36 mouse cellular contexts compared by ENCODE assay signal in the genomic region with DNA sequence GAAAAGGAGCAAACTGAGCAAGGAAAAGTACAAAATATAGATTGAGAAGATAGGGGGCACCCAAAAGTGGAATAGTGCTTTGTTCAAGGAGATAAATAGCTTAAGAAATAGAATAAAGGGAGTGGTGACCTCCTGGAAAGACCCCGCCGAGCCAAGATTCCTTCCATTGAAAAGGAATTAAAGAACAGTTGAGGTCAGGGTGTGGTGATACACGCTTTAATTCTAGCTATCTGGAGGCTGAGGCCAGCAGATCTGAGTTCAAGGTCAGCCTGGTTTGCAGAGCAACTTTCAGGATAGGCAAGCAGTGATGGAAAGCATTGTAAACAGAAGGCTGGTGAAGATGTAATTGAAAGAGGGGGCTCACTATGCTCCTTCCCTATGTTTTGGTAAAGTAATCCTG. TPM values are rescaled to one million over a fixed set of nuclear protein-coding genes. Genes with fewer than 3 reads are reported as not detected.
"Had no signal": no experiment of that assay in that cellular context is flagged by ENCODE, and none has a peak within 500 bp of the region (broad histone marks: within the 10 kb centered on the region; RNA-seq: fewer than 3 reads in every experiment).

No protein-coding gene starts in this region.

- H3K4me3 ChIP-seq: heart, adult 2 months; heart, embryonic 13.5 days; heart, embryonic 15.5 days; hindbrain, embryonic 13.5 days; hindbrain, embryonic 15.5 days; kidney, embryonic 15.5 days; left cerebral cortex, adult 2 months; limb, embryonic 10.5 days; limb, embryonic 12.5 days; liver, embryonic 13.5 days; liver, embryonic 15.5 days had no signal

- ATAC-seq: hindbrain, postnatal 0 days; intestine, embryonic 16.5 days had no signal

- DNase-seq: gastrocnemius, postnatal 14 days; gastrocnemius, postnatal 36 days; heart, adult 11 months; heart, adult 2 months; heart, postnatal 14 days; heart, postnatal 36 days; kidney, adult 11 months; kidney, adult 2 months; kidney, adult 9 months; kidney, postnatal 14 days; kidney, postnatal 36 days; layer of hippocampus, adult 9-11 months; liver; liver, embryonic 13.5 days had no signal

- H3K36me3 ChIP-seq: heart, embryonic 13.5 days; heart, embryonic 15.5 days; hindbrain, embryonic 13.5 days; hindbrain, embryonic 15.5 days; kidney, embryonic 15.5 days; limb, embryonic 10.5 days; limb, embryonic 12.5 days; liver, embryonic 13.5 days; liver, embryonic 15.5 days had no signal

- H3K9me3 ChIP-seq: heart, embryonic 13.5 days; heart, embryonic 15.5 days; hindbrain, embryonic 13.5 days; hindbrain, embryonic 15.5 days; kidney, embryonic 15.5 days; limb, embryonic 10.5 days; limb, embryonic 12.5 days; liver, embryonic 13.5 days; liver, embryonic 15.5 days had no signal

- H3K27ac ChIP-seq: heart, adult 2 months; heart, embryonic 13.5 days; heart, embryonic 15.5 days; hindbrain, embryonic 13.5 days; hindbrain, embryonic 15.5 days; hindbrain, postnatal 0 days; kidney, embryonic 15.5 days; kidney, postnatal 0 days; left cerebral cortex, adult 2 months; limb, embryonic 10.5 days; limb, embryonic 12.5 days; liver, embryonic 13.5 days; liver, embryonic 15.5 days had no signal

- H3K27me3 ChIP-seq: heart, embryonic 13.5 days; heart, embryonic 15.5 days; hindbrain, embryonic 13.5 days; hindbrain, embryonic 15.5 days; kidney, embryonic 15.5 days; limb, embryonic 12.5 days; liver, embryonic 13.5 days; liver, embryonic 15.5 days had no signal

- H3K4me1 ChIP-seq: heart, embryonic 13.5 days; heart, embryonic 15.5 days; limb, embryonic 10.5 days; limb, embryonic 12.5 days; liver, embryonic 15.5 days had no signal

RNA-seq across cellular contexts. Expression of gene Ros1, which starts 51.2 kb away (rescaled TPM):
- total RNA-seq: hematopoietic stem cell, adult 5-6 weeks; hindbrain, postnatal 0 days; layer of hippocampus, adult 18-20 months; layer of hippocampus, postnatal 25 days; left cerebral cortex, adult 2 months; left cerebral cortex, postnatal 14 days; left cerebral cortex, postnatal 36 days had no signal
- polyA plus RNA-seq: heart, adult 2 months; heart, embryonic 11.5 days; heart, embryonic 13.5 days; heart, embryonic 15.5 days; heart, postnatal 0 days; hindbrain, embryonic 11.5 days; hindbrain, embryonic 13.5 days; hindbrain, embryonic 15.5 days; hindbrain, postnatal 0 days; large intestine, adult 2 months; limb, embryonic 10.5 days; limb, embryonic 12.5 days; liver, embryonic 11.5 days had no signal
